Mouse (Mus musculus) embryonic fibroblast, embryonic 13.5 days (primary cell): Measurements from ENCODE around the gene Fam189a1.

Source experiments
- CTCF ChIP-seq: IDR thresholded peaks from 2 replicates; pipeline ENCODE4 v1.5.1; 2011; ENCODE audit warnings: mild to moderate bottlenecking, control low read depth, low read length, moderate library complexity, borderline replicate concordance; ENCODE audit not compliant: insufficient read depth
- POLR2A ChIP-seq: IDR thresholded peaks from 2 replicates; pipeline ENCODE4 v1.6.1; 2011; ENCODE audit warnings: low read depth, mild to moderate bottlenecking, control low read depth, low read length, moderate library complexity

- TF ChIP-seq CTCF, result no peak
- TF ChIP-seq POLR2A, result no peak
Observed at GRCm38 (mm10) chr7:65095631-65096107, 60.7 kb downstream of the Fam189a1 start.
